Mouse (Mus musculus): ENCODE data around the gene Grin3b. TPM values are rescaled to one million over a fixed set of nuclear protein-coding genes. Genes with fewer than 3 reads are reported as not detected.
A peak's percentile ranks its signal among the peaks of the same experiment; 100 is the strongest.

The Grin3b gene
- polyA plus RNA-seq, 1 experiment from 2014 or later: 0.49 TPM

DNA sequence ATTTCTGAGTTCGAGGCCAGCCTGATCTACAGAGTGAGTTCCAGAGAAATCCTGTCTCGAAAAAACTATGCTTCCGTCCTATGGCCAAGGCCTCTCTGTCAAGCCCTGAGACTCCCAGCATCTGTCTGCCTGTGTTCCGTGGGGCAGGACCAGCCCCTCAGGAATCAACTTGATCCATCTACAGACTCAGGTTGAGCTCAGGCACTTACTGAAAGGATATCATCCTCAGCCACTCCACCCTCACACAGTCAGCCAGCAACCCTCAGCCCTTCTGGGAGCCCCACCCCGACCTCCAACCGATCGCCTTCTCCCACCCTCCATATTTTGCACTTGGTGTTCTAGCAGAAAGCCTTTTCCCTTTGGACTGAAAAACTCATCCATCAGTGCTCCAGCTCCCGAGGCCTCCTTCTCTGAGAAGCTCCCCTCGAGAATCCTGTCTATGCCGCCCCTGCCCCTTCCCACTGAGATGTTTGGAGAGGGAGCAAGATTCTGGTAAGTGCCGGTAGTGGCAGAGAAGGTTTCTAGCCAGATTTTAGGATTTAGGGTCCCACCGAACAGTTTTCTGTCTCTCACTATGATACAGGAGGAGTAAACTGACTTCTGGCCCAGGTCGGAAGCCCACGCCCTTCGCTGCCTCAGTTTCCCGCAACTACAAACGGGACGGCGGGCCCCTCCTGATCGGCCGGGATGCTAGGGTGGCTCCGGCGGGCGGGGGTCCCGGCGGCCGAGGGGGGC, 17.4 kb downstream of the Grin3b start:
- Histone ChIP-seq H3K36me3 (ENCODE audit: control insufficient read depth, insufficient read depth, low read length) (no peaks in the 10 kb centered on the region), H3K4me1 (replicated peaks; ENCODE audit: control insufficient read depth, insufficient read depth, low read length) (peaks cover 10% of the 10 kb centered on the region), H3K4me3 (ENCODE audit: low read depth, low read length) (peak overlapping the region; percentile 40), H3K9ac (ENCODE audit: low read depth, low read length) (peak overlapping the region; percentile 17; the same call in 1 of the 2 replicates), H3K9me3 (ENCODE audit: control insufficient read depth, low read length) (no peaks in the 10 kb centered on the region), H3K27me3 (ENCODE audit: control insufficient read depth, insufficient read depth, low read length) (peaks cover 38% of the 10 kb centered on the region), H3K27ac (ENCODE audit: low read depth, low read length) (0 out of 2 replicates have a peak overlapping the region, but pooled peaks have one; percentile 31), H3K4me2 (replicated peaks; ENCODE audit: low read depth, low read length) (peak overlapping the region; percentile 38)
- DNase-seq (ENCODE audit: low spot score): no peak
- ATAC-seq (ENCODE audit: low FRiP score): no peak
- 11% methylated on average over 27 of the region's 27 CpGs for WGBS

GRCm38 (mm10) chr10:79988506-79989271, 18.2 kb downstream of the Grin3b start, which contains the start of gene Cnn2:
TSS of gene Cnn2 (plus strand) at chr10:79988584.
- H3K9me3 ChIP-seq (ENCODE audit: control insufficient read depth, low read length): no peaks in the 10 kb centered on the region
- H3K27me3 ChIP-seq (ENCODE audit: control insufficient read depth, insufficient read depth, low read length): peaks cover 38% of the 10 kb centered on the region
- WGBS: under 1% methylated on average over 59 of the region's 59 CpGs
- peak within 1 kb of the TSS; percentile 38 for H3K4me2 ChIP-seq (replicated peaks; ENCODE audit: low read depth, low read length)
- DNase-seq (ENCODE audit: low spot score) (peak; percentile 55), ATAC-seq (ENCODE audit: low FRiP score) (no peak)
- H3K27ac ChIP-seq (ENCODE audit: low read depth, low read length): peak within 1 kb of the TSS; percentile 31; the same call in 1 of the 2 replicates
- no peaks in the 10 kb centered on the region for H3K36me3 ChIP-seq (ENCODE audit: control insufficient read depth, insufficient read depth, low read length)
- peak within 1 kb of the TSS; percentile 40 for H3K4me3 ChIP-seq (ENCODE audit: low read depth, low read length)
- peaks cover 4% of the 10 kb centered on the region; the same call in 1 of the 2 replicates for H3K4me1 ChIP-seq (replicated peaks; ENCODE audit: control insufficient read depth, insufficient read depth, low read length)
- peak within 1 kb of the TSS; percentile 17; the same call in 1 of the 2 replicates for H3K9ac ChIP-seq (ENCODE audit: low read depth, low read length)

DNA sequence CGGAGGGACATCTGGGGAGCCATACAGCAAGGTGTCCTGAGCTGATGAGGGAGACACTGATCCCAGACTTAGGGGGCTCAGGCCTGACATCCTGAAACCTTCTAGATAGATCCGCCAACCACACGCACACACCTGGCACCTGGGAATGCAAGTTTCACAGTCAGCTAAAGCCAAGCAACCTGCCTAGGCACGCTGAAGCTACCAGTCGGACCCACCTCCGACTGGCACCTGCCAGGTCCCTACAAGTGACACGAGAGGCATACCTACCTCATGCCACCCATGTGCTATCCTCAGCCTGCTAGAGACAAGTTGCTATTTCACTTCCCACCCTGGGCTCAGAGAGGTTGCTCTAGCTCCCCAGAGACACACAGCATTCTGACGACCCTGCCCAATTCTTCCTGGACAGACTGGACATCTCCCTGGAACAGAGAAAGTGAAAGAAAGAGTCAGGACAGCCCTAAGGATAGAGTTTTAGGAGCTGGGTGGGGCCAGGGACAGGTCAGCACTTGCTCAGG, 18.8 kb downstream of the Grin3b start:
- Histone ChIP-seq H3K27me3 (ENCODE audit: control insufficient read depth, insufficient read depth, low read length) (peaks cover 38% of the 10 kb centered on the region), H3K4me1 (replicated peaks; ENCODE audit: control insufficient read depth, insufficient read depth, low read length) (peaks cover 4% of the 10 kb centered on the region; the same call in 1 of the 2 replicates), H3K4me2 (replicated peaks; ENCODE audit: low read depth, low read length) (peak overlapping the region; percentile 38), H3K27ac (ENCODE audit: low read depth, low read length) (no peak overlapping the region), H3K9me3 (ENCODE audit: control insufficient read depth, low read length) (no peaks in the 10 kb centered on the region), H3K4me3 (ENCODE audit: low read depth, low read length) (peak overlapping the region; percentile 40), H3K36me3 (ENCODE audit: control insufficient read depth, insufficient read depth, low read length) (no peaks in the 10 kb centered on the region), H3K9ac (ENCODE audit: low read depth, low read length) (no peak overlapping the region)
- DNase-seq (ENCODE audit: low spot score): peak; percentile 17
- WGBS: 28% methylated on average over 8 of the region's 8 CpGs
- no peak for ATAC-seq (ENCODE audit: low FRiP score)

DNA sequence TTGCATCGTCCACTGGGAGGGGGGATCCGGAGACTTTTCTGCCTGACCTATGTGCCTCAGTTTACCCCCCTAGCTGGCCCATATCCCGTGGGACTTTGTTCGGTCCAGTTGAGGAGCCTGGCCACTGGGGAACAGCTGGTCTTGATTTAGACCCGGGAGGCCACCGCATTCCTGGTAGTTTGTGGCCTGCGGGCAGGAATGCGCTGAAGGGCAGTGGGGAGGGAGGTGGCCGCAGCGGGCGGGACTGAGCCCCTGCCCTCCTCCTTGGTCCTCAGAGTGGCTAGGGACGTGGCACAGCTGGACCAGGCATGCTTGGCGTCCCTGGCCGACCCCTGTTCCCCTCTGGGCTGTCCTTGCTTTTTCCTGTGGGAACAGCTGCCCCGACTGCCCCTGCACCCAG, 19.4 kb downstream of the Grin3b start:
- Histone ChIP-seq H3K4me3 (ENCODE audit: low read depth, low read length) (peak overlapping the region; percentile 40), H3K4me2 (replicated peaks; ENCODE audit: low read depth, low read length) (peak overlapping the region; percentile 38), H3K36me3 (ENCODE audit: control insufficient read depth, insufficient read depth, low read length) (no peaks in the 10 kb centered on the region), H3K9ac (ENCODE audit: low read depth, low read length) (no peak overlapping the region), H3K27ac (ENCODE audit: low read depth, low read length) (no peak overlapping the region), H3K9me3 (ENCODE audit: control insufficient read depth, low read length) (no peaks in the 10 kb centered on the region), H3K27me3 (ENCODE audit: control insufficient read depth, insufficient read depth, low read length) (peaks cover 38% of the 10 kb centered on the region), H3K4me1 (replicated peaks; ENCODE audit: control insufficient read depth, insufficient read depth, low read length) (peaks cover 4% of the 10 kb centered on the region; the same call in 1 of the 2 replicates)
- peak; percentile 28 for DNase-seq (ENCODE audit: low spot score)
- 13% methylated on average over 15 of the region's 15 CpGs for WGBS
- no peak for ATAC-seq (ENCODE audit: low FRiP score)

- 62% methylated on average over 12 of the region's 12 CpGs for WGBS
- Histone ChIP-seq H3K4me1 (replicated peaks; ENCODE audit: control insufficient read depth, insufficient read depth, low read length) (peaks cover 4% of the 10 kb centered on the region; the same call in 1 of the 2 replicates), H3K9ac (ENCODE audit: low read depth, low read length) (no peak overlapping the region), H3K9me3 (ENCODE audit: control insufficient read depth, low read length) (no peaks in the 10 kb centered on the region), H3K27me3 (ENCODE audit: control insufficient read depth, insufficient read depth, low read length) (peaks cover 38% of the 10 kb centered on the region), H3K27ac (ENCODE audit: low read depth, low read length) (no peak overlapping the region), H3K4me2 (replicated peaks; ENCODE audit: low read depth, low read length) (no peak overlapping the region), H3K4me3 (ENCODE audit: low read depth, low read length) (no peak overlapping the region), H3K36me3 (ENCODE audit: control insufficient read depth, insufficient read depth, low read length) (no peaks in the 10 kb centered on the region)
- no peak for DNase-seq (ENCODE audit: low spot score)
- ATAC-seq (ENCODE audit: low FRiP score): no peak
Observed at GRCm38 (mm10) chr10:79991099-79991498, 20.6 kb downstream of the Grin3b start.

DNA sequence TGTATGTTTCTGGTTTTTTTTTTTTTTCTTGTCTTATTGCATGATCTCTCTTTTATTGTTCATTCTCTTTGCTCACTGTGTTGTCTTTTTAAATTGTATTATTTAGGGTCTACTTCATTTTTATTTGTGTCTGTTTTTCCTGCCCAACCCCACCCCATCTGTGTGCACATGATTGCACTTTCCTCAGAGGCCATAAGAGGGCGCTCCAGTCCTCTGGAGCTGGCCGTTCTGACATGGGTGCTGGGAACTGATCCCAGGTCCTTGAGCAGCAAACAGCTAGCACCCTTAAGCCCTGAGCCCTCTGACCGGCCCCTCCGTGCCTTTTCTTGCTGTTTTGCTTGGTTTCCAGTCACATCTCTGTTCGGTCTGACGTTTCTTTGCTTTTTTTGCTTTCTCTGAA, 21.0 kb downstream of the Grin3b start:
- DNase-seq (ENCODE audit: low spot score): no peak
- Histone ChIP-seq H3K4me1 (replicated peaks; ENCODE audit: control insufficient read depth, insufficient read depth, low read length) (peaks cover 4% of the 10 kb centered on the region; the same call in 1 of the 2 replicates), H3K9me3 (ENCODE audit: control insufficient read depth, low read length) (no peaks in the 10 kb centered on the region), H3K27me3 (ENCODE audit: control insufficient read depth, insufficient read depth, low read length) (peaks cover 36% of the 10 kb centered on the region), H3K4me2 (replicated peaks; ENCODE audit: low read depth, low read length) (no peak overlapping the region), H3K9ac (ENCODE audit: low read depth, low read length) (no peak overlapping the region), H3K27ac (ENCODE audit: low read depth, low read length) (no peak overlapping the region), H3K4me3 (ENCODE audit: low read depth, low read length) (no peak overlapping the region), H3K36me3 (ENCODE audit: control insufficient read depth, insufficient read depth, low read length) (no peaks in the 10 kb centered on the region)
- WGBS: 85% methylated on average over 6 of the region's 6 CpGs
- ATAC-seq (ENCODE audit: low FRiP score): no peak

DNA sequence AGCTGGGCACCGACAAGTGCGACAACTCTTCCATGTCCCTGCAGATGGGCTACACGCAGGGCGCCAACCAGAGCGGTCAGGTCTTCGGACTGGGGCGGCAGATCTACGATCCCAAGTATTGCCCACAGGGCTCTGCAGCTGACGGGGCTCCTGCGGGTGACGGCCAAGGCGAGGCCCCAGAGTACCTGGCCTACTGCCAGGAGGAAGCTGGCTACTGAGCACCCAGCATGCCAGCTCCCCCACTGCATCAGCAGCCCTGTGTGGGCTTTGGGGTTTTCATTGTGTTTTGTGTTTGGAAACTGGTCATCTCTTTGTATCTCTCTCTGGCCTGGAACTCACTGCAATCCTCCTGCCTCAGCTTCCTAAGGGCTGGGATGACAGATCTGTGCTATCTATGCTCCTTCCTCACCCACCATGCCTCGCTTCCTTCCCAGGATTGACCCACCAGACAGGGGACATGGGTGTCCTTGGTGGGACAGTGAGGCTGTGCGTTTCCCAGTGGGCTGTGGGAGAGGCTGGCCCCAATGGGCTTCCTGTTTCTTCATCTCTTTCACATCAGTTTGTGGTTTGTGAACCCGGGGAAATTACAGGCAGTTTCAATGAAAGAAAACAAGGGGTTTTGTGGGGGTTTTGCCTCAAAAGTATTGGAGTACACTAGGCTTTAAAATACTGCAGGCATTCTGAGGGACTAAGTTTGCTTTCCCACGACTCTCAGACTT, 24.0 kb downstream of the Grin3b start:
- no peak for ATAC-seq (ENCODE audit: low FRiP score)
- Histone ChIP-seq H3K9ac (ENCODE audit: low read depth, low read length) (no peak overlapping the region), H3K4me3 (ENCODE audit: low read depth, low read length) (no peak overlapping the region), H3K9me3 (ENCODE audit: control insufficient read depth, low read length) (no peaks in the 10 kb centered on the region), H3K4me1 (replicated peaks; ENCODE audit: control insufficient read depth, insufficient read depth, low read length) (peaks cover 2% of the 10 kb centered on the region), H3K27me3 (ENCODE audit: control insufficient read depth, insufficient read depth, low read length) (peaks cover 9% of the 10 kb centered on the region), H3K4me2 (replicated peaks; ENCODE audit: low read depth, low read length) (no peak overlapping the region), H3K27ac (ENCODE audit: low read depth, low read length) (no peak overlapping the region), H3K36me3 (ENCODE audit: control insufficient read depth, insufficient read depth, low read length) (no peaks in the 10 kb centered on the region)
- WGBS: 95% methylated on average over 16 of the region's 16 CpGs
- DNase-seq (ENCODE audit: low spot score): no peak

- H3K27ac ChIP-seq (ENCODE audit: low read depth, low read length): no peak overlapping the region
Observed at GRCm38 (mm10) chr10:79995636-79996035, 25.1 kb downstream of the Grin3b start.

More at GRCm38 (mm10) chr10:79995636-79996035, 25.1 kb downstream of the Grin3b start:
- WGBS: 92% methylated on average over 1 of the region's 1 CpGs
- DNase-seq (ENCODE audit: low spot score) (no peak), ATAC-seq (ENCODE audit: low FRiP score) (0 out of 2 replicates have a peak, but pooled peaks have one; percentile 0)
- H3K9me3 ChIP-seq (ENCODE audit: control insufficient read depth, low read length): no peaks in the 10 kb centered on the region
- no peak overlapping the region for H3K4me3 ChIP-seq (ENCODE audit: low read depth, low read length)
- H3K4me2 ChIP-seq (replicated peaks; ENCODE audit: low read depth, low read length): no peak overlapping the region
- peaks cover 7% of the 10 kb centered on the region for H3K27me3 ChIP-seq (ENCODE audit: control insufficient read depth, insufficient read depth, low read length)
- peaks cover 2% of the 10 kb centered on the region for H3K4me1 ChIP-seq (replicated peaks; ENCODE audit: control insufficient read depth, insufficient read depth, low read length)
- no peak overlapping the region for H3K9ac ChIP-seq (ENCODE audit: low read depth, low read length)
- H3K36me3 ChIP-seq (ENCODE audit: control insufficient read depth, insufficient read depth, low read length): no peaks in the 10 kb centered on the region

Data from hindbrain, embryonic 11.5 days (tissue).